Mouse (Mus musculus) brain, embryonic 18.5 days (tissue): Measurements from ENCODE around the gene Mphosph10.

Experiments used
- DNase-seq: peaks from one replicate; pipeline ENCODE4 v3.0.0-alpha.2; 2012; ENCODE audit warnings: low read depth, low spot score

Mphosph10 gene

DNA sequence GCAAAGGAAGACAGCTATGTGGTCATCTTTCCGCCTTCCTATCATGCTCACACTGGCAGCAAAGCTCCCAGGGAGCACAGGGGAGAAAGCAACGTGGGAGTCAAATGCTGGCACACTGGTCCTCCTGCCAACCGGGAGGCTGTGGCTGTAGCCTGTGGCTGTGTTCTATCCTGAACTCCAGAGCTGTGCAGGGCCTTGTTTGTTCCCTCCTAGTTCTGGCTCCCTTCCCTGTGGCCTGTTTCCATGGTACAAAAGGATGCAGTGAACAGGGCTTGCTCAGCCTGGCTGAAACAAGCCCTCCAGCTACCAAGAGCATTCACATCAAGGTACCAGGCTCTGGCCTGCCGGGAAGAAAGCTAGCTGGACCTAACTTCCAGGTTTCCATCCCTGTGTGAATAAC, 41.0 kb downstream of the Mphosph10 start:
- peak; percentile 60 for DNase-seq

DNA sequence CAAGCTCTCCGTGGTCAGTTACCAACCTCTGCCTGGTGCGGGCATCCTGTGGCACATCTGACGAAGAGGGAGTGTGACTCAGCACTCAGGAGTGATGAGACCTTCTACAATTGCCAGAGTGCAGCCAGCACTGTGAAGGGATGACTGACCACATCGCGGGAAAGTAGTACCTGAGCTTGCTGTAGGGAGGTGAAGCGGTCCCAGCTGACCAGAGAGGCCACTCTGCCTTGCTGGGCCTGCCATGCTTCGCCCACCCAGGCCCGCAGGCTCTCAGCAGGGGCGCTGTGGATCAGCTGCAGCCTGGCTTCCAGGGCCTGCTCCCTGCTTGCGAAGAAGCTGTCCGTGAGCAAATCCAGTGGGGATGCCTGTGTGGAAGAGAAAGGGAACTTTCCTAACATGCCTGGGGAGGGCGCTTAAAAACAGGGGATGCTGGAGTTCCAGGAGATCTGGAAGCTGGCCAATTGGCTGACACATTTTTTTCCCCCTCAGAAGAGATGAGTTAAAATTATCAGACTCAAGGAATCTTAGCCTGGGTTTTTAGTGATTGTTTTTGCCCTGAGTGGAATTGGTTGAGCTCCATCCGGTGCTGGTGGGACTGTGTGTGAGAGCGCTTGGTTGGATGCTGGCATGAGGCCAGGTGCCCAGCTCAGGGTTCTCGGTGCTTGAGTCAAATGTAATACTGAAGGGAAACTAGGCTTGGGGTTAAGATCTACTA, 42.8 kb downstream of the Mphosph10 start:
- no peak for DNase-seq

DNA sequence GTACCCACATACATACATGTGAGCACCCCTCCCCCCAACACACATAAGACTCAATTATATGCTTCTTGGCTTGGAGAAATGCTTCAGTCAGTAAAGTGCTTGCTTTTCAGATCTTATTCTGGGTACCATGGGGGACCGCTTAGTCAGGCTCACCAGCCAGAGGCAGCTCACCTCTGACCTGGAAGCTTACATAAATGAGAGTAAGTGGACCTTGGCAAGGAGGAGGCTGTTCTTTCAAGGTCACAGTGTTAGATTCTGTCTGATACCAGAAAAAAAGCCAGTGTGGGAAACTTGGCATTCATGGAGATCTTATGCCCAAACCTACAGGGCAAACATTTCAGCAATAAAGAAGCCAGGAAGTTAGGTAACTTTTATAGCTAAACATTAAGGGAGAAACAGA, 44.3 kb downstream of the Mphosph10 start:
- no peak for DNase-seq

DNA sequence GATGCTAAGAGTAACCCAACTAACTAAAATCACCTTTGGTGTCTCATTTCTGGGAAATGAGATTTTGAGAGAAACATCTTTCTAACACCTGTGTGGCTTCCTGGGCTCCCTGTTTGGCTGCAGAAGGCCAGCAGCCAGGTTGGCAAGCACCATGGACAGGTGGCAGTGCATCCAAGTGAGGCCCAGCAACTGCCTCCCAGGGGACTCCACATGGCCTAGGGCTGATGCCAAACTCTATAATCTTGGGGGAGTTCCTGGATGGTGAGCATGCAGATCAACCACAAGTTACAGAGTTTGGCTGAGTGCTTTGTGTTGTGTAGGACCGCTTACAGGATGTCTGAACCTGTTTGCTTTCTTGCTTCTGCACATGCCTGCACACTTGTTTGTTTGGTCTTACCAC, 59.4 kb downstream of the Mphosph10 start:
- DNase-seq = no peak

DNA sequence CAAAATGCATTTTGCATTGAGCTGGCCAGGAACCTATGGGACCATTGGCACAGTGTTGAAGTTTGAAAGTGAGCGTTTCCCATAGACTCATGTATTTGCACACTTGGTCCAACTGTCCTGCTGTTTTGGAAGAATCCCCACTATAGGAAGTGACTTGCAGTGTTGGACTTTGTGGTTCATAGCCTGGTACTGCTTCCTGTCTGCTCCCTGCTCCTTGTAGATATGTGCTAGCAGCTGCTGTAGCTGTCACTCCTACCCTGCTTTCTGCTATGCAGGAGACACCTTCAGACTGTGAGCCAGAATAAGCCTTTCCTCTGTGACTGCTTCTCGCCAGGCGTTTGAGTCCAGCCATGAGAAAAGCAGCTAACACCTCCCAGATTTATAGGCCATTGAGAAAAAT, 60.8 kb downstream of the Mphosph10 start:
- no peak for DNase-seq

DNA sequence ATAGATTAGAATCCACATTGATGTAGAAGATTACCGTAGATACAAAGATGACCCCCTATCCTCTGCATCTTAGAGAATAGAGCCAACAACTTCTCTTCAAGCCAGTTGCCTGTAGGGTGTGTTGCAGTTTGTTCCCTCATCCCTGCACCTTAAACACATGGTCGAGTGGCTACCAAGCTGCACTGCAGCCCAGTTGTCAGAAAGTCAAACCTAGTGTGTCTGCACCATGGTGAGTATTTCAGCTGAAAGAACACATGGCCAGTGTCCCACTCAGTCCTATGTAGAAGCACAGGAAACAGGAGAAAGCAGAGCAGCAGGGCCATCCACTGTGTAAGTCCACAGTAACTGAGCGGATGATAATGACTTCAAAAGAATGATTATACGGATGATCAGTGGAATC, 64.6 kb downstream of the Mphosph10 start:
- no peak for DNase-seq

DNA sequence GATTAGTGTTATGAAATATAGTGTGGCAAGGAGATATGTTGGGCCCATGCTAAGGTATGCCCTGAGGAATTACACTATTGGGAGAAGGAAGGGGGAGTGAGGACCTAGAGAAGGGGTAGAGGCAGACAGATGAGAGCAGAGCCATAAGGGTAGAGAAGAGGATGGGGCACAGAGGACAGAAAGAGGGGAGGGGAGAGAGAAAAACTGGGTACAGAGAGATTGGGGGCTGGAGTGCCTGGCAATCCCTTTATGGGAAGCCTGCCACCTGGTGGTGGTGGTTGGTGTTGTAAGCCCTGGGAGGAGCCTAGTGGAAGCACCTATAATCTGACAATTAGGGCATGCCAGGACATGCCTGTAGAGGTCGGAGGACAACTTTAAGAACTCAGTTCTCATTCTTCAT, 65.2 kb downstream of the Mphosph10 start:
- no peak for DNase-seq
